Mouse (Mus musculus): Measurements from ENCODE around the gene Lca5.

The Lca5 gene

DNA sequence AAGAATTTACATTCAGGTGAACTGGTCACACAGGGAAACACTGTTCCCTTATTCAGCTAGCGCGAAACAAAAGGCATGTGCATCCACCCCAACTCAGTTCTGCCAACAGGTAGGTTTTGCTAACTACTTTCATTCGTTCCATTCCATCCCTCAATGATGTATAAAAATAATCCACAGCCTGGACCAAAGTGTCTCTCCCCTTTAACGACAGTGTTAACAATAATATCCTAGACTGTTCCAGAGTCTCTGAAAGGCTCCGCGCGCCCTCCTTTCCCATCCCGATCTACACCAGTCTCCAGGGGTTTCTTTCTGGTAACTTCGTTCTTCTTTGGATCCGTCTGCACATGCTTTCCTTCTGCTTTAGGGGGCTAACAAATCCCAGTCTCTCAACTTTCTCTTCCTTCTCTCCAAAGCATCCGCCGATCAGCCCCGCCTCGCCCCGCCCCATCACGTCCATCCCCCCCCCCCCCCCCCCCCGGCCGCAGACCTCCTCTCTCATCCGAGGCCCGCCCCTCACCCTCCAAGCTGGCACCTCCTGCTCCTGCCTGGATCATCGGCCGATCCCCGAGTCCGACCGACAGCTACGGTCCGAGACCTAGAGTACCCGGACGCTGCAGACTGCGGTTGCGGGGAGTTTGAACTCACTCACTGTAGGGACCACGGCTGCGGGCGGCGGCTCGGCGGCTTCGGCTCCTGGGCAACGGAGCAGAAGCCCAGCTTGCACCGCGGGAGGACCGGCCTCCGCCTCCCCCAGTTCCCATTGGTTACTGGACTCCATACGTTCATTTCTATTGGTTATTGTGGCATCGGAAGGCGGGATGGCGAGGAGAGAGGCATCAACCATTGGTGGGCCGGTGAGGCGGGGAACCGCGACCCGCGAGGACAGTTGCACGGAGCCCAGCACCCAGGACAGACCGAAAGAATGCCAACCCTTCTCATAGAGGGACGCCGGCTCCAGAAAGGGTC lies at the start of gene Lca5:
Gene Lca5 (minus strand): TSS at position 736 of the 966 bp plus-strand sequence.
- DNase-seq (ENCODE audit: low spot score in 2 of 2): peak; percentile 92 to 93

DNA sequence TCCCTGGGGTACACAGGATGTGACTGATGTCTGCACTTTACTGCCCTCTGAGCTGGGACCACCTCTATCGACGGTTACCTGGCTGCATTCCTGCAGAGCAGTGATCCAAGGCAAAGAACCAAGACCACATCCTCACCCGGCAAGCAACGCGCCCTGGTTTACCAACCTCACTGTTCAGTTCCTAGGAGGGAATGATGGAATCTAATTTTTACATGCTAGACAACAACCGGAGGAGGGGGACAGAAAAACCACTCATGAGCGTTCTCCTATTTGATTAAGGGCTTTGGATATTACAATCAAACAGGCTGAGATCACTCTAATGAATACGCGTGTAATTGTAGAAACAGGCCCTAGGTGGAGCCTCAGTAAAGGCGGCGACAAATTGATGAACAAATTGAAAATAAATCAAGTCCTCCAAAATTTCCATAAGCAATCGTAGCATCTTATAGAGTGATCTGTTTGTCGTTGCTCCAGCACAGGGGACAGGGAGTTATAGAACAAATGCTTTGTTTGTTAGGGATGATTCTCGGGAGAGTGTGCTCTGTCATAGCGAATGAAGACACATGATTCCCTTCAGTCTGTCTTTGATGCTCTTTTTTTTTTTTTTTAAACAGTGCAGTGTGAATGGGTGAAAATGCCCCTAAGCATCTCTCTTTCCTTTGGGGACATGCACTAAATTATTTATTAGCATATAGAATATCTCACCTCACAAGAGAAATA lies 47.7 kb upstream of the Lca5 start:
- DNase-seq (ENCODE audit: low spot score in 2 of 2): no peak

DNA sequence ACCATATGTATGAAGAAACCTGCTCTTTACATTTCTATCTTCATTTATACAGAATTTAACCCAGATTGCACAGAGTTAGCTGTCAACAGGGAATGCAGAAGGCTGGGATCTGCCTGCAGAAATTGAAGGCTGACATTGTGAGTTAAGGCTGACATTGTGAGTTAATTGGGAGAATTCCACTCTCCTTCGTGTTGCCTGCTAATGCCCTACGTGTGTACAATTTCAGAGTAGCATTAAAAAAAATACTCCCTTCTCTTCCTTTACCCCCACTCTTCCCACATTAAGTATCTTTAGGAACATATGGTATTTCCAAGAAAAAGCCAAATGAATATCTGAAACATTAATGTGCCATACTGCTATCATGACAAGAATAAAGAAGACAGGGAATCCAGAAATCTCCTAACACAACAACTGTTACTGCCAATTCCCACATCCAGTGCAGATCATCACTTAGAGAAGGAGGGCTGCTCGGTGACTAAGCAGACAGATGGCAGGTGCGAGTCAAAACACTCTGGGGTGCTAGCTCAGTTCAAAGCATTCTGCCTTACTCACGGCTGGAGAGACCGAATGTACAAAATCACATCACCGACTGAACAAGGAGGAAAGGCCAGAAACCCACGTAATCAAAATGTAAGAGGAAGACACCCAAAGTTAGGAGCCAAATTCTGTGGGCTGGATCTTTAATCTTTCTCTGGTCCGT lies 47.0 kb upstream of the Lca5 start:
- no peak for DNase-seq (ENCODE audit: low spot score in 2 of 2)

DNA sequence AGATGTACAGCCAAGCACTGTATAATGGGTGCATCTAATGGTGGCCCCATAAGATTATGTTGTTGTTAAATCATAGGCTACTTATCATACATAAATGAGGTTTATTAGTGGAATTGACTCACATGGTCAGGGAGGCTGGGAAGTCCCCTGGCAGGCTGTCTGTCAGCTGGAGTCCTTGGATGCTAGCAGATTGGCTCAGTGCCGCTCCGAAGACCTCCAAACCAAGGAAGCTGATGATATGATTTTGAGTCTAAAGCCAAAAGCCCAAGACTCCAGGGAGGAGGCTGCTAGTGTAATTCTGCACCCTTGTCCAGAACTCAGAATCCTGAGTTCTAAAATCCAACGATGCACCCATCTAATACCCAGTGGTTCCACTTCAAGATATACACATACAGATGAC lies 45.0 kb upstream of the Lca5 start:
- DNase-seq (ENCODE audit: low spot score in 2 of 2): no peak

DNA sequence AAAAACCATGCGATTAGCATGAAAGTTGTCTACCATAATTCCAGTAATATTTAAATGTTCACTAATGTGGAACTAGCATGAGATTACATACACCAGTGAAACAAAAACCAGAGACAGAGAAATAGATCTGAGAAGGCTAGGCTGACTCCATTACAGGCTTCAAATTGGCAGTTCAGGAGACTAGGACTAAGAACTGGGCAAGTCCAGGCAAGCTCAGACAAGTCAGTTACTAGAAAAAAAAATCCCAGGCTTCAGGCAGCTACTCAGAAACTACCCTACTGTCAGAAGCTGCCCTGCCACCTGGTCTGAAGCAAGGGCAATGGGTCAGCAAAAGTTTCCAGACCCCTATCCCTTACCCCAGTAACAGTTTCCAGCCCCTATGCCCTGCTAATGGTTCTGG lies 44.4 kb upstream of the Lca5 start:
- DNase-seq (ENCODE audit: low spot score in 2 of 2): no peak

DNA sequence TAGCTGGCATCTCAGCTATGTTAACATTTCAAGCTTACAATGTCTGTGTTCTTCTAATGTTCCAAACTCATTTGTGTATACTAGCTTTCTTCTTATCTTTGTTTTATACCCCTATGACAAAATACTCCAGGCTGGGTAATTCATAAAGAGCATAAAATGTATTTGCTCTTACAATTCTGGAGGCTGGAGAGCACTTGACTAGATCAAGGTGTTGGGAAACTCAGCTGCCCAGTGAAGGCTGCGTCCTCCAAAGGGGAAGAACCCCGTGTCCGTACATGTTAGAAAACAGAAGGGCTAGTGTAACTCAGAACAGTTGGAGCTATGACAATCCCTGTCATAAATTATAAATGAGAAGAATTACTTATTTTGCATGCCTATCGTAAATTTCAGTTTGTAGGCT lies 42.5 kb upstream of the Lca5 start:
- no peak for DNase-seq (ENCODE audit: low spot score in 2 of 2)

DNA sequence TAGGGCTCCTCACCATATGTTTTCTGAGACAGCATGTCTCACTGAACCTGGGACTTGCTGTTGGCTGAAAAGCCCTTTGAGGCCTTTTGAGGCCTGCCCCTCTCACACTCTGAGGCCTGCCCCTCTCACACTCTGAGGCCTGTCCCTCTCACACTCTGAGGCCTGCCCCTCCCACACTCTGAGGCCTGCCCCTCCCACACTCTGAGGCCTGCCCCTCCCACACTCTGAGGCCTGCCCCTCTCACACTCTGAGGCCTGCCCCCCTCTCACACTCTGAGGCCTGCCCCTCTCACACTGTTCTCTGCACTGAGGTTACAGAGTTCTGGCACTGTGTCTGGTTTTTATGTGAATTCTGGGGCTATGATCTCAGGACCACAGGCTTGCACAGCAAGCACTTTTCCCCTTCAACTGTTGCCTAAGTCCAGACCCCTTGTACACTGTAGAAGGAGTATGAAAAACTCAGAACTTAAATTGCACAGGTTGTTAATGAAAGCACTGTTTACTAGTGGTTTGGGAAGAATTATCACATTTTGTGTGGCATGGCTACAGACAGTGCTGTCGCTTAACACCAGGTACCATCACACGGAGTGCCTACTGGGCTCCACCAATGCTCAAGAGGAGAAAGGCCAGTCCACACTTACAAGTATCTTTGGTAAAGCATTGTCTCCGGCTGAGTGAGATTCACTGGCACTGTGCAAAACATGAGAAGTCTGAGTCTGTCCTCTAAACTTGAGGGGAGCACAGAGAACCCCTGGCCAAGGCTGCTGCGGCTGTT lies 41.4 kb upstream of the Lca5 start:
- DNase-seq (ENCODE audit: low spot score in 2 of 2): no peak

DNA sequence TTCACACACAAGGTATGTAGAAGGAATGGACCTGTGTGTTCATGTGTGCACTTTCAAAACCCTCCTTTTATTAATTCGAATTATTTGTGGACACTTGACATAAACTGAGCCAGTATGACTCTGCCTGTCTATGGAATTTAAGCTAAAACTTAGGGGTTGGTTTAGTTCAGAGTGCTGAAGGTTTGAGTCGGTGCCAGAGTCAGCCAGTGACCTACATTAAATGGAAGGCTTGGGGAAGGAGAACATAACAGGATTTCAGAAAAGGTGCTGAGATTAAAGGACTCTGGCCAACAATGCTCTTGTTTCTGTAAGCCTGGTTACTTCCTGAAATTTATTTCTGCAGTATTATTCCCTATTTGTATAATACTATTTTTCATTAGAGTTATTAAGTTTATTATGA lies 28.9 kb upstream of the Lca5 start:
- DNase-seq (ENCODE audit: low spot score in 2 of 2): no peak

DNA sequence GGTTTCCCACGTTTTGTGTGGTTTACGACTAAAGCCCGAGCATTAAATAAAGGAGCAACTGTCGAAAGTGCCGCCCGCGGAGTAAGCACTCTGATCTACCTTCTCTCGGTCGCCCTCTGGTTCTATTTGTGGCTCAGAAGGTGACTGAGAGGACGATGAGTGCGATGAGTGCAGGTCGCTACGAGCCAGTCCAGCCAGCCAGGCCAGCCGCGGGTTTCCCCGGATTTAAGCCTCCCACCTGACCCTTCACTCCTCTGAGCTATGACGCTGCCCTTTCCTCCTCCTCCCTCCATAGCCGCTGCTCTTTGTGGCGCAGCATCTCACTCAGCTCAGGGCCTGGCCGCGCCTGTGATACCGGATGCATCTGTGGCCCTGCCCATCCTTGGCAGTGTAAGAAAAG lies 6.8 kb upstream of the Lca5 start:
- DNase-seq (ENCODE audit: low spot score in 2 of 2): peak; percentile 65 to 66

DNA sequence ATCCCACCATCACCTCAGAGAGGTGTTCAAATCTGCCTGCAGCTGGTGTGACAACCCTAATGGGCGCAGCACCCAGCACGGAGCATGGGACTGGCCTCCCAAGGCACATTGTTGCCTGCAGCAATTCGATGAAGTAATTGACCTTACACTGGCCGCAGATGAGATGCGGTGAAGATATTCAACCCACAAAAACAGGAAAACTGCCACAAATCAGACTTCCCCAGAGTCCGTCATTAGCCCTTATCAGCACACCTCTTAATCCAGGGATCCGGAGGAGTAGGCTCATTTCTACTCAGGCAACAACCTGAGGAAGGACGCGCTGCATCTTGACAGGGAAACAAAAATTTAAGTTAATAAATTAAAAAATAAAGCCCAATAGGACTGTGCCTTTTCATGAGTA lies 6.2 kb upstream of the Lca5 start:
- DNase-seq (ENCODE audit: low spot score in 2 of 2): no peak

DNA sequence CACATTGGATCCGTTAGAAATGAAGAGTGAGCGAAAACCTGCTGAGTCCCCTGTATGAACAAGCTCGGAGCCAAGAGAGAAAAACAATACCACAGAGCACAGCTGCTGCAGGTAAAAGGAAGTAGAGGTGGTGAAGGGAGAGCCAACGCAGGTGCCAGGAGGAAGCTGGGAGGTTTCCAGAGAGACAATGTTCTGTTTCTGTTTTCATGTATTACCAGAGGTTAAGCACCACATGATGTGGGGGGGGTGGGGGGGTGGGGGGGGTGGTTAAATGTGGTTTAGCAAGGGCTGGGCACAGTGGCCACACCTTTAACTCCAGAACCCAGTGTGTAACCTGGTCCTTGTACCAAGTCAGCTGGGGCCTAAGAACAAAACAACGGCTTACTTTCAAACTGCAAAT lies 3.3 kb downstream of the Lca5 start:
- DNase-seq (ENCODE audit: low spot score in 2 of 2): peak; percentile 16 to 18

DNA sequence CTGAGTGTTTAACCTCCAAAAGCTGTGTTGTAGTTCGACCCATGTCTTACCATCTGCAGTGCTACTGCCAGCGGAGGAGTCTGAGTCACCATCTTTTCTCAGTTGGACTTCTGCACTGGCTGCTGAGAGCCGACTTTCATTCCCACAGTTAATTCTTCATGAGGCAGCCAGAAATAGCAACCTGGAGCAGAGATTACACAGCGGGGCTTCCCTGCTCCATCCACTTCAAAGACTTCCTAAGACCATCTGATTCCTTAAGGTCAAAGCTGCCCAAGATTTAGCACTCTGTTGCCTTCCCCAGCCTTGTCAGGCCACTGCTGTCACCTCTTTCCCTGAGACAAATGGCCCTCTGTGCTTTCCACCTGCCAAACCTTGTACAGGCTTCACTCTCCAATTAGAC lies 6.4 kb downstream of the Lca5 start:
- DNase-seq (ENCODE audit: low spot score in 2 of 2): no peak

DNA sequence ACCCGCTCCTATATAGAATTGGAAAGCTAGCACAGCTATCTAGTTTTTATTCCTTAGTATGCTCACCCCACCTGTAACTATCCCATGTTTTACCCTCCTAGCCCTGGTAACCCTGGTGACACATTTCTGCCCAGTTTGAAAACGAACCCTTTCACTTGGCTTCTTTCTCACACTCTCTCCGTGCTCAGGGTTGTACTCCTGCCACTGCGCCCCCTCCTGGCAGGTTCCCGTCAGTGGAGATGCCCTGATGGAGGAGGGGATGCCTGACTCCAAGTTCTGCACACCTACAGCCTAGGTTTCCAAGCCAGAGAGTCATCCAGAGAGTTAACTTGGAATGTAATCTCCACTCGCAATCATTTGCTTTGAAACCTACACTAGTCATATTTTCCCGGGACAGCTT lies 7.3 kb downstream of the Lca5 start:
- DNase-seq (ENCODE audit: low spot score in 2 of 2): peak; percentile 23 to 25

DNA sequence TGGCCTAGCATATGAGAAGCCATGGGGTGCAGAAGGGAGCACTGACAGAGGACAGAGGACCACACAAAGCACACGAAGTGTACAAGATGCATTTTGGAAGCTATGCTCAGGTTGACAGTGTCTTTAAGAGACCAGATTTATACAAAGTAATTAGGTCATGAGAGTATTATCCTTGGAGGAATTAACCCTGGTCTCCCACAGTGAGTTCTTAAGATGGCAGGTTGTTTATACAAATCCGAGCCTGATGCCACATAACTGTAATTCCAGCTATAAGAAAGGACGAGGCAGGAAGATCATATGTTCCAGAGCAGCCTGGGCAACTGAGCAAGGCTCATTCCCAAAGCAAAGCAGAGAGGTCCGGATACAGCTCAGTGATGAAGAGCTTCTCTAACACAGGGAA lies 13.0 kb downstream of the Lca5 start:
- DNase-seq (ENCODE audit: low spot score in 2 of 2): no peak

DNA sequence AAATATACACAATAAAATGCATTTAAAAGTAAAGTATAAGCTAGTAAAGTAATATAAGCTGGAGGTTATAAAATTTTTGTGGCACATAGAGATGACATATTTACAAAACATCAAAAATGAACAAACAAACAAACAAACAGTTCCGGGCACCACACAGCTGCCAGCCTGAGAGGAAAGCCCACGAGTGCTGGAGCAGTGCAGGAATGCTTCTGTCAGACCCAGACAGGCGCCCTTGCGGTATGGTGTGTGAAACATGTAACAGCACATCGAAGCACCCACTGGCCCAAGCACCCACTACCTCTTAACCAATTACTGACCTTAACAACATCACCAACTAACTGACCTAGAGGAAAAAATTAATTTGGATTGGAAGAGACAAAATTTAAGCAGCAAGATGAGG lies 22.0 kb downstream of the Lca5 start:
- no peak for DNase-seq (ENCODE audit: low spot score in 2 of 2)

DNA sequence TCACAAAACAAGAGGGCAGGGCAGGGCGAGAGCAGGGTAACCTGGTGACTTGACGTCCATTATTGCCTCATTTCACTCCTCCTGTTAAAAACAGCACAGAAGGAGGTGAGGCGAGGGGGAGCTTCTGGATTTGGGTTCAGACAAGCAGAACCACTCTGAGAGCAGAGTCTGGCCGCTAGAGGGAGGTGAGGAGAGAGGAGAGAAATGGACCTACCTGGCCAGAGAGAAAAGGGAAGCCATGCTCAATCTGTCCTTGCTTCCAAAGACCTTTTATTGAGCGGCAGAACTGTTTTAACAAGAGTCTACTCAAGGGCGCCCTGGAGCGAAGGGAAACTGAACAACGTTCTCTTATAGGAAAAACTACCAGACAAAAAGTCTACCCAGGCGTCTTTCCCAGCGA lies 27.9 kb downstream of the Lca5 start:
- DNase-seq (ENCODE audit: low spot score in 2 of 2): no peak

DNA sequence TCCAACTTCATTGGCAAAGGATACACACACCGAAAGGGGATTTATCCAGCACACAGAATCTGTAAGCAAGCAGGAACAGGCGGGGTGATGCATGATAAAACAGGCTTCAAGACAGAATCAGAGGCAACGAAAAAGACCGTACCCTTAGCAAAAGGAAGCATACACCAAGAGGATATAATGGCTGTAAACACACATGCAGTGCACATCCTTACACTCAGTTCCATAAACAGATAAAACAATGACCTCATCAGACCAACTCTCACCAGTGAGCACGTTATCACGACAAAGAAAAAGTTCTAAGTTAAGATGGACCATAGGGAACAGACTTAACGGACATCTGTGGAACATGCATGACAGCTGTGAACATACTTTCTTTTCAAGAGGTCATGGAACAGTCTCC lies 35.8 kb downstream of the Lca5 start:
- DNase-seq (ENCODE audit: low spot score in 2 of 2): no peak

DNA sequence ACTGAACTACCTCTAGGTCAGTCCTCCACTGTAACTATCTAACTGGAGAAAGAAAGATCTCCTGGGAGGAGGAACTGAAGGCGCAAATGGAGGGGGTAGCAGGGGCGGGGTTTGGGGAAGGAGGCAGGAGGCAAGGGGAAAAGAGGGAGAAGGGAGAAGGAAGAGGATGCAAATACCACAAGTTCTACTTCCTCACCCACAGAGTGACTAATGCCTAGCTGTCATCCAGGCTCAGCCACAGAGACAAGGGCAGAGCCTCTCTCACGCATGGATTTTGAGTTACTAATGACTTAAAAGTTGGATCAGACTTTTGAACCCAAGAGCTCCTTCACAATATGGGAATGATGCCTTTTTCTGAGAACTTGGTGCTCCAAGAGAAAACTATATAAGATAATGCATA lies 40.1 kb downstream of the Lca5 start:
- DNase-seq (ENCODE audit: low spot score in 2 of 2): no peak

DNA sequence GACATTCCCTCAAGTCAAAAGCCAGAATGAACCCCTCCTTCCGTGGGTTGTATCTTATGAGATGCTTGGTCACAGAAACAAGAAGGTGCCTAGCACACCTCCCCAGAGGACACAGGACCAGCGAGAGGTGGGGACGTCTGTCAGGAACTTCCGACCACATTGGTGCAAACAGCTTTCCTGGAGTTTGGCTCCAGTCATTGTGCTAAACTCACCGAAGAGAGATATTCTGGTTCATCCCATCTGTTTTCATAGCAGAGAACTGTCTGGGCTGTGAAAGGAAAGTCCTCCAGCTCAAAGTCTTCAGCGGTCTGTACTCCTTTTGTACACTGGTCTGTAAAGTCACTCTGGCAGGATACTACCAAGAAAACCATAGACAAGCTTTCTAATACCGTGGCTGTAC lies 41.5 kb downstream of the Lca5 start:
- no peak for DNase-seq (ENCODE audit: low spot score in 2 of 2)

DNA sequence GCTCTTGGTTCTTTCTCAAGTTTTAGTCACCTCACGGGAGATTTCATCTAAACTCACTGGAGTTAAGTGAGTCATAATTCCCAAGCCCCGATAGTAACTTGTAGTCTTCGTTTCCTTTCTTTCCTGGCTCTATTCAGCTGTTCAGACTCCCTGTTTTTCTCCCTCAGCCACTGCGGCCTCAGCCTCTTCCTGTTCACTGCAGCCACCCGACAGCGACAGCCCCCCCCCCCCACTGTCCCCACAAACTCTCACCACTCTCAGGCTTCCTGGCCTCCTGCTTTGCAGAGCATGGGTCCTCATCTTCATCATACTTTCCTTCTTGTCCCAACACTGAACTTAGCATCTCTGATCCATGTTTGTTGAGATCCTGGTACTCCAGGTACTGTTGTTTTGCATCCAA lies 42.7 kb downstream of the Lca5 start:
- no peak for DNase-seq (ENCODE audit: low spot score in 2 of 2)

DNA sequence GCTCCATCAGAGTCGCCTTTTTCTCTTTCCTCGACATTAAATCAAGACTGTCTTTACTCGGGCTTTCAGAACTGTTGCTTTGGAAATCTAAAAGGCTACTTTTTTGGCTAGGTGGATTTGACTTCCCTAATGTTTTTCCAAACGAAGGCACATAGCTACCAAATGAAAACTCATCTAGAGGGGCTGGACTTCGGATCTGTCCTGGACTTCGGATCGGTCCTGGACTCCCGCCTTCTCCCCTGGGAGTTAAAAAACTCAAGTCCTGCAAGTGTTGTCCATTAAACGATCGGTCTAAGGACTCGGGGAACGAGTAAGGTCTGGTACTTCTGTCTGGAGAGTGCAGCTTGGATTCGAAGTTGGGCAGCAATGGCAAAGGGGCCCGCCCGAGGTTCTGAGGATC lies 45.5 kb downstream of the Lca5 start:
- DNase-seq (ENCODE audit: low spot score in 2 of 2): no peak

DNA sequence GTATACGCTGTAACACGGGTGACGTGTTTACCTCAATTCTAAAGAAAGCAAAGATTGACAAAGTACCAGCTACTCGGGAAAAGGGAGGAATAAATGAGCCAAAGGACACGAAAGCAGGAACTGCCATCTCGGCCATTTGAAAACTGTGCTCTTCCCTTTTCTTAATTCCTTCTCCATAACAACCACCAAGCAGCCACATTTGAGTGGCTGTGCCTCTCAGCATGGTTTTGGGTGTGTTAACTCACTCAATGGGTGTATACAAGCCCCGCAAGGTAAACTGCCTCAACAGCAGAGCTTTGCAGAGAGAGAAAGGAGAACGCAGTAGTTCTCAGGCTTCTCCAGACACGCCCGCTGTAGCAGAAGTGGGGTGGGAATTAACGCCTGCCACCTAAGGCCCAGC lies 48.9 kb downstream of the Lca5 start:
- no peak for DNase-seq (ENCODE audit: low spot score in 2 of 2)
